Comparison of ENCODE assay signal across 12 mouse cellular contexts in the genomic region with DNA sequence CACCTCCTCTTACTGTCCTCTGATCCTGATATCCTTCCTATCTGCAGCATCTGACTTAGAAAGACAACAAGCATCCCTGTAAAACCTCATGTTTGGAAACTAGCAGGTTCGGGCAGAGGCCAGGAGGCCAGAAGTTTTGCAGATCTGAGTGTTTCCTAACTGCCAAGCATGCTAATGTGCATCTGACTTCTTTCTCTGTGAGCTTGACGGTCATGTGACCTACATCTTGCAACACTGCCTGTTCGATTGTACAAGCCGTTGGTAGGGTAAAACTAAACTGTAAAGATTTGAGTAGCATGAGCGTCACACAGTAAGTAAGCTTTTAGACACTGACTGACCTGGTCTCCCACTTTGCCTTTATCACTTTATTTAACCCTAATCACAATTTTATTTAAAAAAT. TPM values are rescaled to one million over a fixed set of nuclear protein-coding genes. Genes with fewer than 3 reads are reported as not detected.
DNase-seq lines count a peak whose midpoint lies in the region; ATAC-seq and TF ChIP-seq lines count a peak whose summit lies in the region.
"Had no signal": no experiment of that assay in that cellular context is flagged by ENCODE, and none has a peak within 500 bp of the region (broad histone marks: within the 10 kb centered on the region; RNA-seq: fewer than 3 reads in every experiment).

No protein-coding gene starts in this region.

- peak; percentile 6 for DNase-seq in adrenal gland, postnatal 10 days
- no peak for DNase-seq in adrenal gland, postnatal 25 days
- peak; percentile 12 for DNase-seq in lung, postnatal 0 days (ENCODE audit: low spot score)
- no peak for DNase-seq in lung, adult 2 months
- DNase-seq in liver, postnatal 0 days: peak; percentile 55
- no peak for DNase-seq in embryo, embryonic 10.5 days (ENCODE audit: low spot score)
- DNase-seq in ovary, postnatal 36 days (ENCODE audit: low spot score): no peak
- DNase-seq in midbrain, embryonic 11.5 days (ENCODE audit: low spot score, missing footprints): no peak

- no peak for ATAC-seq in lung, postnatal 0 days
- ATAC-seq in liver, postnatal 0 days: peak; percentile 84
- no peak for ATAC-seq in midbrain, embryonic 11.5 days (ENCODE audit: low FRiP score)

- no peak overlapping the region for H3K27ac ChIP-seq in lung, postnatal 0 days (ENCODE audit: low read length)
- H3K27ac ChIP-seq in liver, postnatal 0 days (ENCODE audit: low read depth): no peak overlapping the region
- H3K27ac ChIP-seq in midbrain, embryonic 11.5 days (ENCODE audit: low read depth, low read length): no peak overlapping the region
- H3K27ac ChIP-seq: forebrain, embryonic 13.5 days; hindbrain, embryonic 15.5 days; stomach, embryonic 15.5 days had no signal

- H3K4me2 ChIP-seq in lung, postnatal 0 days (replicated peaks; ENCODE audit: low read depth, low read length): no peak overlapping the region
- H3K4me2 ChIP-seq in liver, postnatal 0 days (ENCODE audit: low read depth, low read length): no peak overlapping the region
- H3K4me2 ChIP-seq in midbrain, embryonic 11.5 days: no peak overlapping the region
- H3K4me2 ChIP-seq: forebrain, embryonic 13.5 days; heart, embryonic 12.5 days; hindbrain, embryonic 15.5 days; stomach, embryonic 15.5 days had no signal

- no peak for TF ChIP-seq EP300 in lung, postnatal 0 days (IDR thresholded peaks at IDR 0.05)
- no peak for TF ChIP-seq EP300 in liver, postnatal 0 days (IDR thresholded peaks at IDR 0.05; ENCODE audit: low read depth)

- H3K9me3 ChIP-seq in lung, postnatal 0 days (ENCODE audit: low read length): no peaks in the 10 kb centered on the region
- H3K9me3 ChIP-seq in liver, postnatal 0 days (ENCODE audit: low read length): no peaks in the 10 kb centered on the region
- H3K9me3 ChIP-seq in midbrain, embryonic 11.5 days (ENCODE audit: control insufficient read depth, low read length): no peaks in the 10 kb centered on the region
- H3K9me3 ChIP-seq: forebrain, embryonic 13.5 days; heart, embryonic 12.5 days; hindbrain, embryonic 15.5 days; stomach, embryonic 15.5 days had no signal

- no peak overlapping the region for H3K4me3 ChIP-seq in lung, postnatal 0 days (ENCODE audit: low read depth, low read length)
- no peak overlapping the region for H3K4me3 ChIP-seq in lung, adult 2 months (replicated peaks; ENCODE audit: extremely low read depth, low read depth, low read length)
- H3K4me3 ChIP-seq in liver, postnatal 0 days (ENCODE audit: low read depth, low read length): no peak overlapping the region
- H3K4me3 ChIP-seq in midbrain, embryonic 11.5 days (ENCODE audit: low read depth, low read length): no peak overlapping the region
- H3K4me3 ChIP-seq: forebrain, embryonic 13.5 days; heart, embryonic 12.5 days; hindbrain, embryonic 15.5 days; stomach, embryonic 15.5 days had no signal

- no peaks in the 10 kb centered on the region for H3K36me3 ChIP-seq in lung, postnatal 0 days (ENCODE audit: insufficient read depth, low read length)
- no peaks in the 10 kb centered on the region for H3K36me3 ChIP-seq in liver, postnatal 0 days (replicated peaks; ENCODE audit: insufficient read depth, low read length)
- H3K36me3 ChIP-seq in midbrain, embryonic 11.5 days (ENCODE audit: control insufficient read depth, insufficient read depth, low read length): no peaks in the 10 kb centered on the region
- H3K36me3 ChIP-seq: heart, embryonic 12.5 days; hindbrain, embryonic 15.5 days; stomach, embryonic 15.5 days had no signal

- no peaks in the 10 kb centered on the region for H3K27me3 ChIP-seq in lung, postnatal 0 days (replicated peaks; ENCODE audit: insufficient read depth, low read length)
- no peaks in the 10 kb centered on the region for H3K27me3 ChIP-seq in liver, postnatal 0 days (ENCODE audit: insufficient read depth, low read length)
- H3K27me3 ChIP-seq in midbrain, embryonic 11.5 days (ENCODE audit: control insufficient read depth, insufficient read depth, low read length): no peaks in the 10 kb centered on the region
- H3K27me3 ChIP-seq: forebrain, embryonic 13.5 days; hindbrain, embryonic 15.5 days; stomach, embryonic 15.5 days had no signal

- no peak for TF ChIP-seq POLR2A in lung, adult 2 months (IDR thresholded peaks at IDR 0.05; ENCODE audit: borderline replicate concordance, extremely low read depth, low read depth, low read length)

- WGBS in lung, postnatal 0 days: 52% methylated on average over 5 of the region's 5 CpGs
- 39% methylated on average over 5 of the region's 5 CpGs for WGBS in lung, adult 2 months
- 38% methylated on average over 5 of the region's 5 CpGs for WGBS in liver, postnatal 0 days (ENCODE audit: insufficient replicate concordance)
- 91% methylated on average over 5 of the region's 5 CpGs for WGBS in midbrain, embryonic 11.5 days

- TF ChIP-seq CTCF in lung, postnatal 0 days (IDR thresholded peaks at IDR 0.05): no peak
- TF ChIP-seq CTCF in lung, adult 2 months (IDR thresholded peaks at IDR 0.05; ENCODE audit: insufficient read depth, low read length): no peak
- no peak for TF ChIP-seq CTCF in liver, postnatal 0 days (IDR thresholded peaks at IDR 0.05; ENCODE audit: low read depth)

- H3K4me1 ChIP-seq in lung, postnatal 0 days (ENCODE audit: insufficient read depth, low read depth, low read length): no peaks in the 10 kb centered on the region
- no peaks in the 10 kb centered on the region for H3K4me1 ChIP-seq in lung, adult 2 months (ENCODE audit: control insufficient read depth, insufficient read depth, low read length)
- H3K4me1 ChIP-seq in liver, postnatal 0 days (ENCODE audit: insufficient read depth): no peaks in the 10 kb centered on the region
- no peaks in the 10 kb centered on the region for H3K4me1 ChIP-seq in midbrain, embryonic 11.5 days (ENCODE audit: control insufficient read depth, insufficient read depth, low read length)
- H3K4me1 ChIP-seq: forebrain, embryonic 13.5 days; heart, embryonic 12.5 days; hindbrain, embryonic 15.5 days; stomach, embryonic 15.5 days had no signal

- no peak overlapping the region for H3K9ac ChIP-seq in lung, postnatal 0 days (replicated peaks; ENCODE audit: low read depth)
- H3K9ac ChIP-seq in liver, postnatal 0 days (replicated peaks): no peak overlapping the region
- no peak overlapping the region for H3K9ac ChIP-seq in midbrain, embryonic 11.5 days (ENCODE audit: low read length)
- H3K9ac ChIP-seq: forebrain, embryonic 13.5 days; heart, embryonic 12.5 days; hindbrain, embryonic 15.5 days; stomach, embryonic 15.5 days had no signal

RNA-seq across cellular contexts. Expression of gene Fam241a, which starts 52.2 kb away (rescaled TPM):
- total RNA-seq in adrenal gland, postnatal 10 days (2021): 1 to 10 TPM; 7.0 to 8.2 TPM
- total RNA-seq in adrenal gland, postnatal 25 days (2021): 3.0 and 4.6 TPM in 2 replicates
- polyA plus RNA-seq in lung, postnatal 0 days (2015; fragmentation: Nextera tagmentation; extraction: Ambion mirVana): 22.5 and 23.1 TPM in 2 replicates
- 4.2 and 4.3 TPM in 2 replicates for polyA plus RNA-seq in lung, adult 2 months (2012; rRNA removed)
- 25.5 and 28.2 TPM in 2 replicates for polyA plus RNA-seq in liver, postnatal 0 days (2015; fragmentation: Nextera tagmentation; extraction: Ambion mirVana)
- 5.4 and 5.5 TPM in 2 replicates for polyA plus RNA-seq in midbrain, embryonic 11.5 days (2014; fragmentation: Nextera tagmentation; extraction: Ambion mirVana)

Comparison
In these comparisons a context has a peak if more than half of its experiments do, and no peak if none do; other contexts are left out.
1. DNase-seq: peak in adrenal gland, postnatal 10 days (single experiment), lung, postnatal 0 days (single experiment) and liver, postnatal 0 days (single experiment); none in adrenal gland, postnatal 25 days (single experiment), lung, adult 2 months (single experiment), embryo, embryonic 10.5 days (single experiment), ovary, postnatal 36 days (single experiment) and midbrain, embryonic 11.5 days (single experiment).